Mouse (Mus musculus): ENCODE results near the gene Aifm1. TPM values are rescaled to one million over a fixed set of nuclear protein-coding genes. Genes with fewer than 3 reads are reported as not detected.

Gene Aifm1
- polyA plus RNA-seq, 1 experiment from 2014 or later: 98.4 TPM

- H3K27ac ChIP-seq (replicated peaks in 1 of 2; ENCODE audit: control insufficient read depth in 1 of 2, insufficient read depth in 1 of 2, low read depth in 2 of 2, low read length in 2 of 2): no peak overlapping the region
- peak overlapping the region; percentile 42 to 59 for H3K4me3 ChIP-seq (ENCODE audit: control insufficient read depth in 1 of 2, insufficient read depth in 1 of 2, low read depth in 1 of 2, low read length in 2 of 2)
- no peaks in the 10 kb centered on the region; a peak in 1 of 4 replicates for H3K4me1 ChIP-seq (ENCODE audit: control insufficient read depth in 2 of 2, insufficient read depth in 2 of 2, low read length in 2 of 2)
- whole genome bisulfite sequencing: 15% methylated on average over 20 of the region's 20 CpGs
- H3K9me3 ChIP-seq (ENCODE audit: control insufficient read depth, low read length): no peaks in the 10 kb centered on the region
- no peak for ATAC-seq (ENCODE audit: insufficient number of reproducible peaks, insufficient read depth, low FRiP score, low read depth)
- H3K36me3 ChIP-seq (ENCODE audit: control insufficient read depth, insufficient read depth, low read length): no peaks in the 10 kb centered on the region
- H3K4me2 ChIP-seq (ENCODE audit: low read length): peak overlapping the region; percentile 78
- peak overlapping the region; percentile 60 for H3K9ac ChIP-seq (ENCODE audit: low read length)
- H3K27me3 ChIP-seq (ENCODE audit: control insufficient read depth, insufficient read depth, low read length): no peaks in the 10 kb centered on the region
These were observed 6.3 kb upstream of the Aifm1 start for GRCm38 (mm10) chrX:48519549-48520085.

- Histone ChIP-seq H3K4me3 (ENCODE audit: control insufficient read depth in 1 of 2, insufficient read depth in 1 of 2, low read depth in 1 of 2, low read length in 2 of 2) (peak within 1 kb of the TSS; percentile 42 to 59), H3K4me2 (ENCODE audit: low read length) (peak within 1 kb of the TSS; percentile 78), H3K4me1 (ENCODE audit: control insufficient read depth in 2 of 2, insufficient read depth in 2 of 2, low read length in 2 of 2) (peaks cover 0 to 3% of the 10 kb centered on the region in 2 experiments; a peak in 2 of 4 replicates), H3K27me3 (ENCODE audit: control insufficient read depth, insufficient read depth, low read length) (no peaks in the 10 kb centered on the region), H3K9me3 (ENCODE audit: control insufficient read depth, low read length) (no peaks in the 10 kb centered on the region), H3K9ac (ENCODE audit: low read length) (peak within 1 kb of the TSS; percentile 60), H3K36me3 (ENCODE audit: control insufficient read depth, insufficient read depth, low read length) (no peaks in the 10 kb centered on the region), H3K27ac (replicated peaks in 1 of 2; ENCODE audit: control insufficient read depth in 1 of 2, insufficient read depth in 1 of 2, low read depth in 2 of 2, low read length in 2 of 2) (peak within 1 kb of the TSS in 1 of 2 experiments; percentile 4; a peak in 1 of 4 replicates)
- ATAC-seq (ENCODE audit: insufficient number of reproducible peaks, insufficient read depth, low FRiP score, low read depth): 0 out of 2 replicates have a peak, but pooled peaks have one; percentile 50
- 31% methylated on average over 33 of the region's 33 CpGs for WGBS
These were observed 5.6 kb upstream of the Aifm1 start, which contains the start of gene Rab33a for GRCm38 (mm10) chrX:48518808-48519548. Gene Rab33a, plus strand, starts transcription at chrX:48519285.

DNA sequence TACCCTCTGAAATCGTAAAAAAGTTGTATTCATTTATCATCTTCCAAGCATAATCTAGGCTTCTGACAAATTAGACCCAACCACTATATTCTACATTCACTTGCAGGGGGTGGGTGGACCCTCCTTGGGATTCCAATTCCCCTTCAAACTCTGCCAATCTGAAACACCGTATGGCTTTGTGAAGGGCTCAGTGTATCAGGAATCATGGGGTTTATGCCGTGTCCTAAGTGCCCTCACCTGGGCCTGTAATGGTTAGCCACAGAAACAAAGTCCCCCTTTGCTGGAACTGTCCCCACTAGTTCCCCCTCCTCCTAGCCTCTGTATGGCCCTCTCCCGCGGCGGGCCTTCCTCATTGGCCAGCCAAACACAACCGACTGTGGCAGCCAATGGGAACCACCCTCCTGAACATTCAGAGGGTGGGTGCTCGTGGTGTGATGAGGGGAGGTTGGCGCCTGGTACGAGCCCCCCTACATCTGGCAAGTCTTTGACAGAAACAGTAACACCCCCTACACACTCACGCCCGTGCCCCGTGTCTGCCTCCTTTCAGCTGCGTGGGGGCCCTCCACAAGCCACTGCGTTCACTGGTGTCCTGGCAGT, 4.9 kb upstream of the Aifm1 start:
- peak overlapping the region; percentile 60 for H3K9ac ChIP-seq (ENCODE audit: low read length)
- no peaks in the 10 kb centered on the region for H3K9me3 ChIP-seq (ENCODE audit: control insufficient read depth, low read length)
- ATAC-seq (ENCODE audit: insufficient number of reproducible peaks, insufficient read depth, low FRiP score, low read depth): no peak; the same call in 1 of the 2 replicates
- H3K36me3 ChIP-seq (ENCODE audit: control insufficient read depth, insufficient read depth, low read length): no peaks in the 10 kb centered on the region
- peak overlapping the region; percentile 42 to 59 for H3K4me3 ChIP-seq (ENCODE audit: control insufficient read depth in 1 of 2, insufficient read depth in 1 of 2, low read depth in 1 of 2, low read length in 2 of 2)
- no peaks in the 10 kb centered on the region for H3K27me3 ChIP-seq (ENCODE audit: control insufficient read depth, insufficient read depth, low read length)
- no peak overlapping the region for H3K27ac ChIP-seq (replicated peaks in 1 of 2; ENCODE audit: control insufficient read depth in 1 of 2, insufficient read depth in 1 of 2, low read depth in 2 of 2, low read length in 2 of 2)
- peaks cover 0 to 3% of the 10 kb centered on the region in 2 experiments; a peak in 2 of 4 replicates for H3K4me1 ChIP-seq (ENCODE audit: control insufficient read depth in 2 of 2, insufficient read depth in 2 of 2, low read length in 2 of 2)
- 36% methylated on average over 15 of the region's 15 CpGs for WGBS
- peak overlapping the region; percentile 78 for H3K4me2 ChIP-seq (ENCODE audit: low read length)

DNA sequence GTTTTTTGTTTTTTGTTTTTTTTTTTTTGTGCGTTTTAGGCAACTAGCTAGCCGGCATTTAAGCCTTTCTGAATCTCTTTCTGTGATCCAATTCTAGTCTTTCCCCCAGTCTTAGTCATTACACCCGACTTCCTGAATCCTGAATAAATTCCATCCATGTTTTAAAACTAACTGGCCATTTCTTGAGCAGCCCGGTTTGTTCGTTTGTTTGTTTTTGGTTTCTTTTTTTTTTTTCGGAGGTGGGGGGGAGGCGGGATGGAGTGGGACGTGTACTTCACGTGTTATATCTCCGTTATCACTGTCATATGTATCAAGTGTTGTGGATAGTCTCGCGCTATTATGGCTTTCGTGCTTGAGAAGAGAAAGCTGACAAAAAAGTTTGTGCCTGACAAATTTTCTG, 461 bp upstream of the Aifm1 start:
- Histone ChIP-seq H3K9me3 (ENCODE audit: control insufficient read depth, low read length) (no peaks in the 10 kb centered on the region), H3K36me3 (ENCODE audit: control insufficient read depth, insufficient read depth, low read length) (no peaks in the 10 kb centered on the region), H3K27me3 (ENCODE audit: control insufficient read depth, insufficient read depth, low read length) (no peaks in the 10 kb centered on the region), H3K9ac (ENCODE audit: low read length) (peak overlapping the region; percentile 69), H3K4me2 (ENCODE audit: low read length) (peak overlapping the region; percentile 57), H3K4me3 (ENCODE audit: control insufficient read depth in 1 of 2, insufficient read depth in 1 of 2, low read depth in 1 of 2, low read length in 2 of 2) (peak overlapping the region; percentile 56 to 68), H3K27ac (replicated peaks in 1 of 2; ENCODE audit: control insufficient read depth in 1 of 2, insufficient read depth in 1 of 2, low read depth in 2 of 2, low read length in 2 of 2) (peak overlapping the region; percentile 58 to 71), H3K4me1 (ENCODE audit: control insufficient read depth in 2 of 2, insufficient read depth in 2 of 2, low read length in 2 of 2) (peaks cover 0 to 3% of the 10 kb centered on the region in 2 experiments; a peak in 1 of 4 replicates)
- ATAC-seq (ENCODE audit: insufficient number of reproducible peaks, insufficient read depth, low FRiP score, low read depth): no peak
- 20% methylated on average over 13 of the region's 13 CpGs for WGBS

- Histone ChIP-seq H3K27me3 (ENCODE audit: control insufficient read depth, insufficient read depth, low read length) (no peaks in the 10 kb centered on the region), H3K9me3 (ENCODE audit: control insufficient read depth, low read length) (no peaks in the 10 kb centered on the region), H3K36me3 (ENCODE audit: control insufficient read depth, insufficient read depth, low read length) (peaks cover 55% of the 10 kb centered on the region), H3K27ac (replicated peaks in 1 of 2; ENCODE audit: control insufficient read depth in 1 of 2, insufficient read depth in 1 of 2, low read depth in 2 of 2, low read length in 2 of 2) (no peak overlapping the region), H3K4me3 (ENCODE audit: control insufficient read depth in 1 of 2, insufficient read depth in 1 of 2, low read depth in 1 of 2, low read length in 2 of 2) (no peak overlapping the region), H3K4me1 (ENCODE audit: control insufficient read depth in 2 of 2, insufficient read depth in 2 of 2, low read length in 2 of 2) (no peaks in the 10 kb centered on the region), H3K9ac (ENCODE audit: low read length) (no peak overlapping the region), H3K4me2 (ENCODE audit: low read length) (no peak overlapping the region)
- no peak for ATAC-seq (ENCODE audit: insufficient number of reproducible peaks, insufficient read depth, low FRiP score, low read depth)
- WGBS: 89% methylated on average over 8 of the region's 8 CpGs
These were observed 19.6 kb downstream of the Aifm1 start for GRCm38 (mm10) chrX:48493763-48494162.

- H3K4me2 ChIP-seq (ENCODE audit: low read length): no peak overlapping the region
- H3K27ac ChIP-seq (replicated peaks in 1 of 2; ENCODE audit: control insufficient read depth in 1 of 2, insufficient read depth in 1 of 2, low read depth in 2 of 2, low read length in 2 of 2): no peak overlapping the region
- ATAC-seq (ENCODE audit: insufficient number of reproducible peaks, insufficient read depth, low FRiP score, low read depth): no peak
- no peaks in the 10 kb centered on the region for H3K9me3 ChIP-seq (ENCODE audit: control insufficient read depth, low read length)
- H3K4me3 ChIP-seq (ENCODE audit: control insufficient read depth in 1 of 2, insufficient read depth in 1 of 2, low read depth in 1 of 2, low read length in 2 of 2): no peak overlapping the region
- peaks cover 71% of the 10 kb centered on the region for H3K36me3 ChIP-seq (ENCODE audit: control insufficient read depth, insufficient read depth, low read length)
- WGBS: 91% methylated on average over 7 of the region's 7 CpGs
- no peaks in the 10 kb centered on the region for H3K27me3 ChIP-seq (ENCODE audit: control insufficient read depth, insufficient read depth, low read length)
- H3K9ac ChIP-seq (ENCODE audit: low read length): no peak overlapping the region
- H3K4me1 ChIP-seq (ENCODE audit: control insufficient read depth in 2 of 2, insufficient read depth in 2 of 2, low read length in 2 of 2): peaks cover 0 to 5% of the 10 kb centered on the region in 2 experiments; a peak in 1 of 4 replicates
These were observed 31.7 kb downstream of the Aifm1 start for GRCm38 (mm10) chrX:48481687-48482086.

GRCm38 (mm10) chrX:48481095-48481494, 32.3 kb downstream of the Aifm1 start:
- Histone ChIP-seq H3K4me3 (ENCODE audit: control insufficient read depth in 1 of 2, insufficient read depth in 1 of 2, low read depth in 1 of 2, low read length in 2 of 2) (no peak overlapping the region), H3K9ac (ENCODE audit: low read length) (no peak overlapping the region), H3K36me3 (ENCODE audit: control insufficient read depth, insufficient read depth, low read length) (peaks cover 74% of the 10 kb centered on the region), H3K9me3 (ENCODE audit: control insufficient read depth, low read length) (no peaks in the 10 kb centered on the region), H3K4me2 (ENCODE audit: low read length) (no peak overlapping the region), H3K27me3 (ENCODE audit: control insufficient read depth, insufficient read depth, low read length) (no peaks in the 10 kb centered on the region), H3K27ac (replicated peaks in 1 of 2; ENCODE audit: control insufficient read depth in 1 of 2, insufficient read depth in 1 of 2, low read depth in 2 of 2, low read length in 2 of 2) (no peak overlapping the region), H3K4me1 (ENCODE audit: control insufficient read depth in 2 of 2, insufficient read depth in 2 of 2, low read length in 2 of 2) (peaks cover 0 to 5% of the 10 kb centered on the region in 2 experiments; a peak in 1 of 4 replicates)
- 82% methylated on average over 4 of the region's 4 CpGs for WGBS
- ATAC-seq (ENCODE audit: insufficient number of reproducible peaks, insufficient read depth, low FRiP score, low read depth): no peak

Measured in heart, embryonic 14.5 days (tissue).